Mouse (Mus musculus): Measurements from ENCODE around the gene Ddn. TPM values are rescaled to one million over a fixed set of nuclear protein-coding genes. Genes with fewer than 3 reads are reported as not detected.

Gene Ddn
- polyA plus RNA-seq, 1 experiment from 2014 or later: not detected

DNA sequence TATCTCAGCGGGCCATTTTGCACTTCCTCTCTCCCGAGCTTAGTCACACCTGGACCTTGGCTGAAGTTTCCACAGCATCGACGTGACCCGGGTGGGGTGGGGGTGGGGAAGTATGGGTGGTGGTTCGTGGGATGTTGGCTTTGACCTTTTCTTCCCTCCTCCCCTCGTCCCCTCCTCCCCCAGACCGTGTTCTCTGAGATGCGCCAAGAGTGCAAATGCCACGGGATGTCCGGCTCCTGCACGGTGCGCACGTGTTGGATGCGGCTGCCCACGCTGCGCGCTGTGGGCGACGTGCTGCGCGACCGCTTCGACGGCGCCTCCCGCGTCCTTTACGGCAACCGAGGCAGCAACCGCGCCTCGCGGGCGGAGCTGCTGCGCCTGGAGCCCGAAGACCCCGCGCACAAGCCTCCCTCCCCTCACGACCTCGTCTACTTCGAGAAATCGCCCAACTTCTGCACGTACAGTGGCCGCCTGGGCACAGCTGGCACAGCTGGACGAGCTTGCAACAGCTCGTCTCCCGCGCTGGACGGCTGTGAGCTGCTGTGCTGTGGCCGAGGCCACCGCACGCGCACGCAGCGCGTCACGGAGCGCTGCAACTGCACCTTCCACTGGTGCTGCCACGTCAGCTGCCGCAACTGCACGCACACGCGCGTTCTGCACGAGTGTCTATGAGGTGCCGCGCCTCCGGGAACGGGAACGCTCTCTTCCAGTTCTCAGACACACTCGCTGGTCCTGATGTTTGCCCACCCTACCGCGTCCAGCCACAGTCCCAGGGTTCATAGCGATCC lies 16.9 kb downstream of the Ddn start:
- H3K27me3 ChIP-seq (ENCODE audit: control insufficient read depth, insufficient read depth, low read length): peaks cover 97% of the 10 kb centered on the region
- peak overlapping the region; percentile 47 for H3K4me2 ChIP-seq (ENCODE audit: low read depth, low read length)
- no peak overlapping the region for H3K27ac ChIP-seq (ENCODE audit: low read length)
- H3K9ac ChIP-seq (ENCODE audit: low read length): no peak overlapping the region
- H3K9me3 ChIP-seq (replicated peaks; ENCODE audit: control insufficient read depth, low read length): no peaks in the 10 kb centered on the region
- no peak for ATAC-seq (ENCODE audit: insufficient read depth, low FRiP score)
- no peaks in the 10 kb centered on the region for H3K36me3 ChIP-seq (ENCODE audit: control insufficient read depth, insufficient read depth, low read length)
- peak overlapping the region; percentile 31 for H3K4me3 ChIP-seq (replicated peaks; ENCODE audit: low read length)
- peaks cover 18% of the 10 kb centered on the region; the same call in 1 of the 2 replicates for H3K4me1 ChIP-seq (ENCODE audit: control insufficient read depth, insufficient read depth, low read length)
- WGBS: 1% methylated on average over 75 of the region's 75 CpGs

DNA sequence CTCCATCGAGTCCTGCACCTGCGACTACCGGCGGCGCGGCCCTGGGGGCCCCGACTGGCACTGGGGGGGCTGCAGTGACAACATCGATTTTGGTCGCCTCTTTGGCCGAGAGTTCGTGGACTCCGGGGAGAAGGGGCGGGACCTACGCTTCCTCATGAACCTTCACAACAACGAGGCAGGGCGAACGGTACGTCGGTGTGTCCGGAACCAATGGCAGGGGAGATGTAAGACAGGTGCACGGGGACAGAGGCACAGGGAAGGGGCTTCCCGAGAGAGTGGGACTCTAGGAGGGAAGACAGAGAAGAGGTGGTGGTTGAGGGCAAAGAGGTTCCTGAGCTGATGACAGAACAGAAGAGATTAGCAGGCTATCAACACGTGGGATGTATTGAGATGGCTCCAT lies 17.5 kb downstream of the Ddn start:
- H3K4me3 ChIP-seq (replicated peaks; ENCODE audit: low read length): no peak overlapping the region
- peaks cover 18% of the 10 kb centered on the region; the same call in 1 of the 2 replicates for H3K4me1 ChIP-seq (ENCODE audit: control insufficient read depth, insufficient read depth, low read length)
- WGBS: 1% methylated on average over 23 of the region's 23 CpGs
- no peaks in the 10 kb centered on the region for H3K9me3 ChIP-seq (replicated peaks; ENCODE audit: control insufficient read depth, low read length)
- H3K9ac ChIP-seq (ENCODE audit: low read length): no peak overlapping the region
- H3K4me2 ChIP-seq (ENCODE audit: low read depth, low read length): no peak overlapping the region
- no peaks in the 10 kb centered on the region for H3K36me3 ChIP-seq (ENCODE audit: control insufficient read depth, insufficient read depth, low read length)
- no peak overlapping the region for H3K27ac ChIP-seq (ENCODE audit: low read length)
- ATAC-seq (ENCODE audit: insufficient read depth, low FRiP score): no peak
- peaks cover 93% of the 10 kb centered on the region for H3K27me3 ChIP-seq (ENCODE audit: control insufficient read depth, insufficient read depth, low read length)

DNA sequence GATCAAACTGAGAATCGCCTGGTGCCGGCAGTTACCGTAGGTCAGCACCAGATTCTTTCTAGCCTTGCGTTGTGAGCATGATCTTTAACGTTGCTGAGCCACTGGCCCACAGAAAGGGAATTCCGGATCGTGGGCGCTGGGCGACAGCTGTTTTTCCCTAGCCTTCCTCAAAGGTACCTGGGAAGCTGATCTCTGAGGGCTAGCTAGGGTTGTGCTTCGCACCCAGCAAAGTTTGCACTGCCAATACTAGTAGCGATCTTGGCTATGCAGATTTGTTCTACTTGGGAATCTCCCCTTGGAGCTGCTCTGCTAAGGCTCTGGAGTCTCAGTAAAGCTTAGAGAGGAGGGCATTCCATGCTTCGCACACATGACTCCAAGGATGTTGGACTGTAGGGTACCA lies 18.1 kb downstream of the Ddn start:
- ATAC-seq (ENCODE audit: insufficient read depth, low FRiP score): no peak
- WGBS: 2% methylated on average over 12 of the region's 12 CpGs
- Histone ChIP-seq H3K27ac (ENCODE audit: low read length) (no peak overlapping the region), H3K27me3 (ENCODE audit: control insufficient read depth, insufficient read depth, low read length) (peaks cover 87% of the 10 kb centered on the region), H3K4me1 (ENCODE audit: control insufficient read depth, insufficient read depth, low read length) (peaks cover 18% of the 10 kb centered on the region; the same call in 1 of the 2 replicates), H3K36me3 (ENCODE audit: control insufficient read depth, insufficient read depth, low read length) (no peaks in the 10 kb centered on the region), H3K9me3 (replicated peaks; ENCODE audit: control insufficient read depth, low read length) (no peaks in the 10 kb centered on the region), H3K9ac (ENCODE audit: low read length) (no peak overlapping the region), H3K4me3 (replicated peaks; ENCODE audit: low read length) (peak overlapping the region; percentile 25), H3K4me2 (ENCODE audit: low read depth, low read length) (peak overlapping the region; percentile 30; the same call in 1 of the 2 replicates)

DNA sequence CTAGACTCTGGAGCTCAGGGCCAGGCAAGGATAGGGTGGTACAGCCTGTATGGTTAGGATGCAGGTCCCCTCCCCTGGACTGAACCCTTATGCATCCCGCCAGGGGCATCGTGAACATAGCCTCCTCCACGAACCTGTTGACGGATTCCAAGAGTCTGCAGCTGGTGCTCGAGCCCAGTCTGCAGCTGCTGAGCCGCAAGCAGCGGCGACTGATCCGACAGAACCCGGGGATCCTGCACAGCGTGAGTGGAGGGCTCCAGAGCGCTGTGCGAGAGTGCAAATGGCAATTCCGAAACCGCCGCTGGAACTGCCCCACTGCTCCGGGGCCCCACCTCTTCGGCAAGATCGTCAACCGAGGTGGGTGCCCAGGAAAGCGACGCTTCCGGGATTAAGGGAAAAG lies 18.5 kb downstream of the Ddn start:
- no peak overlapping the region for H3K27ac ChIP-seq (ENCODE audit: low read length)
- under 1% methylated on average over 23 of the region's 23 CpGs for WGBS
- H3K4me2 ChIP-seq (ENCODE audit: low read depth, low read length): peak overlapping the region; percentile 30; the same call in 1 of the 2 replicates
- H3K27me3 ChIP-seq (ENCODE audit: control insufficient read depth, insufficient read depth, low read length): peaks cover 83% of the 10 kb centered on the region
- no peaks in the 10 kb centered on the region for H3K36me3 ChIP-seq (ENCODE audit: control insufficient read depth, insufficient read depth, low read length)
- H3K4me1 ChIP-seq (ENCODE audit: control insufficient read depth, insufficient read depth, low read length): peaks cover 18% of the 10 kb centered on the region; the same call in 1 of the 2 replicates
- H3K4me3 ChIP-seq (replicated peaks; ENCODE audit: low read length): peak overlapping the region; percentile 25
- no peak overlapping the region; the same call in 1 of the 2 replicates for H3K9ac ChIP-seq (ENCODE audit: low read length)
- no peak for ATAC-seq (ENCODE audit: insufficient read depth, low FRiP score)
- H3K9me3 ChIP-seq (replicated peaks; ENCODE audit: control insufficient read depth, low read length): peaks cover 3% of the 10 kb centered on the region; the same call in 1 of the 2 replicates

DNA sequence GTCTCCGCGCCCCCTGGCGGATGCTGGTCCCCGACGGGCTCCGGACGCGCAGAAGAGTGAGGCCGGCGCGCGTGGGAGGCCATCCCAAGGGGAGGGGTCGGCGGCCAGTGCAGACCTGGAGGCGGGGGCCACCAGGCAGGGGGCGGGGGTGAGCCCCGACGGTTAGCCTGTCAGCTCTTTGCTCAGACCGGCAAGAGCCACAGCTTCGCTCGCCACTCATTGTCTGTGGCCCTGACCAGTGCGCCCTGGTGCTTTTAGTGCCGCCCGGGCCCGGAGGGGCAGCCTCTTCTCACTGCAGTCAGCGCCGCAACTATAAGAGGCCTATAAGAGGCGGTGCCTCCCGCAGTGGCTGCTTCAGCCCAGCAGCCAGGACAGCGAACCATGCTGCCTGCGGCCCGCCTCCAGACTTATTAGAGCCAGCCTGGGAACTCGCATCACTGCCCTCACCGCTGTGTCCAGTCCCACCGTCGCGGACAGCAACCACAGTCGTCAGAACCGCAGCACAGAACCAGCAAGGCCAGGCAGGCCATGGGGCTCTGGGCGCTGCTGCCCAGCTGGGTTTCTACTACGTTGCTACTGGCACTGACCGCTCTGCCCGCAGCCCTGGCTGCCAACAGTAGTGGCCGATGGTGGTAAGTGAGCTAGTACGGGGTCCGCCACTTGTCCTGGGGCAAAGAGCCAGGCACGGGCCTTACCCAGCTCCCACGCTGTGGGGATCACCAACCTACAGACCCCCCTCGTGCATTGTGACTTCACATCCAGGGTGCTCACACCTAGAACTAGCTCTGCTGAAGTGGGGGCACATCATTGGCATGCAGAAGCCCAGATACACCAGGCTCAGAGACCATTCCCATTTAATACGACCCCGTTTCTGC lies 19.4 kb downstream of the Ddn start, which contains the start of gene Wnt1:
Gene Wnt1 (plus strand): TSS at position 197 of the 875 bp plus-strand sequence.
- peaks cover 74% of the 10 kb centered on the region for H3K27me3 ChIP-seq (ENCODE audit: control insufficient read depth, insufficient read depth, low read length)
- H3K27ac ChIP-seq (ENCODE audit: low read length): no peak within 1 kb of the TSS
- peaks cover 6% of the 10 kb centered on the region for H3K9me3 ChIP-seq (replicated peaks; ENCODE audit: control insufficient read depth, low read length)
- WGBS: 4% methylated on average over 51 of the region's 51 CpGs
- peaks cover 18% of the 10 kb centered on the region; the same call in 1 of the 2 replicates for H3K4me1 ChIP-seq (ENCODE audit: control insufficient read depth, insufficient read depth, low read length)
- no peaks in the 10 kb centered on the region for H3K36me3 ChIP-seq (ENCODE audit: control insufficient read depth, insufficient read depth, low read length)
- H3K4me3 ChIP-seq (replicated peaks; ENCODE audit: low read length): peak within 1 kb of the TSS; percentile 25
- H3K9ac ChIP-seq (ENCODE audit: low read length): no peak within 1 kb of the TSS; the same call in none of the 2 replicates
- H3K4me2 ChIP-seq (ENCODE audit: low read depth, low read length): peak within 1 kb of the TSS; percentile 30
- no peak for ATAC-seq (ENCODE audit: insufficient read depth, low FRiP score)

DNA sequence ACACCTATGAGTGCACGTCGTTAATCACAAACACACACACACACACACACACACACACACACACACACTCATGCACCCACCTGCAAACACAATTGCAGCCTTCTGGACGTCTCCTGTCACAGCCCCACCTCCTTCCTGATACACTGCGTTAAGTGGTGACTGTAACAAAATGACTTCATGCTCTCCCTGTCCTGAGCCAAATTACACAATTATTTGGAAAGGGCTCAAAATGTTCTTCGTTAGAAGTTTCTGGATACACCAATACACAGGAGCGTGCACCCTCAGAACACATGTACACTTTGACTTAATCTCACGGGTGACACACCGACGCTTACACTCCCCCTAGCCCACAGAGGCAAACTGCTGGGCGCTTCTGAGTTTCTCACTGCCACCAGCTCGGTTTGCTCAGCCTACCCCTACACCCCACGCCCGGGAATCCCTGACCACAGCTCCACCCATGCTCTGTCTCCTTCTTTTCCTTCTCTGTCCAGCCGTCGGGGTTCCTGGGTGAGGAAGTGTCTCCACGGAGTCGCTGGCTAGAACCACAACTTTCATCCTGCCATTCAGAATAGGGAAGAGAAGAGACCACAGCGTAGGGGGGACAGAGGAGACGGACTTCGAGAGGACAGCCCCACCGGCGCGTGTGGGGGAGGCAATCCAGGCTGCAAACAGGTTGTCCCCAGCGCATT lies 20.2 kb downstream of the Ddn start:
- WGBS: 10% methylated on average over 24 of the region's 24 CpGs
- peak overlapping the region; percentile 5; the same call in 1 of the 2 replicates for H3K4me3 ChIP-seq (replicated peaks; ENCODE audit: low read length)
- no peak overlapping the region for H3K27ac ChIP-seq (ENCODE audit: low read length)
- peak overlapping the region; percentile 25; the same call in 1 of the 2 replicates for H3K4me2 ChIP-seq (ENCODE audit: low read depth, low read length)
- no peak overlapping the region for H3K9ac ChIP-seq (ENCODE audit: low read length)
- H3K4me1 ChIP-seq (ENCODE audit: control insufficient read depth, insufficient read depth, low read length): peaks cover 18% of the 10 kb centered on the region; the same call in 1 of the 2 replicates
- ATAC-seq (ENCODE audit: insufficient read depth, low FRiP score): no peak
- H3K27me3 ChIP-seq (ENCODE audit: control insufficient read depth, insufficient read depth, low read length): peaks cover 66% of the 10 kb centered on the region
- peaks cover 6% of the 10 kb centered on the region for H3K9me3 ChIP-seq (replicated peaks; ENCODE audit: control insufficient read depth, low read length)
- no peaks in the 10 kb centered on the region for H3K36me3 ChIP-seq (ENCODE audit: control insufficient read depth, insufficient read depth, low read length)

DNA sequence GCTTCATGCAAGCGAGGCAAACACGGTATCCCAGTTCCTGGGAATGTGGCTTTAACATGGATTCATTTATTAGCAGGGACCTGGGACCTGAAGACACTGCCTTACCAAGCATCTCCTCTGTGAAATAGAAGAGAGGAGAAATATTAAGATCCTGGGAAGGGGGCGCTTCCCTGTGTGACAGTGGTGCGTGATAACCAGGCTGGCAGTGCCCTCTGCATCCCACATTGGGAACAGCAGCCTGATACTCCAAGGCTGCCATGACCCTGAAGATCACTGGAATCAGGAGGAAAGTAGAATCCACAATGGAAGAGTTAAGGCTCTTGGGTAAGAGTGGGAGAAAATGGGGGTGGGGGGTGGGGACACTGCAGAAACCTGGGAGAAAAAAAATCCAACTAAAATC lies 21.4 kb downstream of the Ddn start:
- 38% methylated on average over 4 of the region's 4 CpGs for WGBS
- no peaks in the 10 kb centered on the region for H3K36me3 ChIP-seq (ENCODE audit: control insufficient read depth, insufficient read depth, low read length)

DNA sequence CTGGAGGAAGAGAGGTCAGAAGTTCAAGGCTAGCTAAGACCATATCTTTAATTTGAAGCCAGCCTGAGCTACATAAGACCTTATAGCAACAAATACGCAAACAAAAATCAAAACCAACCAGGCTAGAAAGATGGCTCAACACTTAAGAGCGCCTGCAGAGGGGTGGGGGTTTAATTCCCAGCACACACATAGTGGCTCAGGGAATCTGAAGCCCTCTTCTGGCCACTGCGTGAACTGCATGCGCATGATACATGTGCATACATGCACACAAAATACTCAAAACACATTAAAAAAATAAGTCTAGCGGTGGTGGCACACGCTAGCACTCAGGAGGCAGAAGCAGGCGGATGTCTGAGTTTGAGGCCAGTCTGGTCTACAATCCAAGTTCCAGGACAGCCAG lies 23.5 kb downstream of the Ddn start:
- Histone ChIP-seq H3K9ac (ENCODE audit: low read length) (no peak overlapping the region), H3K27me3 (ENCODE audit: control insufficient read depth, insufficient read depth, low read length) (peaks cover 44% of the 10 kb centered on the region), H3K4me1 (ENCODE audit: control insufficient read depth, insufficient read depth, low read length) (0 out of 2 replicates have a peak, but pooled peaks cover 2% of the 10 kb centered on the region), H3K9me3 (replicated peaks; ENCODE audit: control insufficient read depth, low read length) (peaks cover 6% of the 10 kb centered on the region), H3K4me3 (replicated peaks; ENCODE audit: low read length) (no peak overlapping the region), H3K27ac (ENCODE audit: low read length) (no peak overlapping the region), H3K36me3 (ENCODE audit: control insufficient read depth, insufficient read depth, low read length) (no peaks in the 10 kb centered on the region), H3K4me2 (ENCODE audit: low read depth, low read length) (no peak overlapping the region)
- WGBS: 38% methylated on average over 7 of the region's 7 CpGs
- ATAC-seq (ENCODE audit: insufficient read depth, low FRiP score): no peak

More for the DNA sequence above, 21.4 kb downstream of the Ddn start:
- Histone ChIP-seq H3K27ac (ENCODE audit: low read length) (no peak overlapping the region), H3K4me2 (ENCODE audit: low read depth, low read length) (no peak overlapping the region), H3K27me3 (ENCODE audit: control insufficient read depth, insufficient read depth, low read length) (peaks cover 55% of the 10 kb centered on the region), H3K4me1 (ENCODE audit: control insufficient read depth, insufficient read depth, low read length) (peaks cover 13% of the 10 kb centered on the region; the same call in 1 of the 2 replicates), H3K9me3 (replicated peaks; ENCODE audit: control insufficient read depth, low read length) (peaks cover 6% of the 10 kb centered on the region), H3K4me3 (replicated peaks; ENCODE audit: low read length) (no peak overlapping the region), H3K9ac (ENCODE audit: low read length) (no peak overlapping the region)
- ATAC-seq (ENCODE audit: insufficient read depth, low FRiP score): no peak

All from stomach, embryonic 16.5 days (tissue).